Mouse (Mus musculus): ENCODE results near the gene Naip2.

- TF ChIP-seq CTCF (IDR thresholded peaks at IDR 0.05; ENCODE audit: low read depth), result peak; percentile 76
- no peak for TF ChIP-seq EP300 (optimal IDR thresholded peaks at IDR 0.05)
Measured at GRCm38 (mm10) chr13:100112218-100112972, 89.5 kb downstream of the Naip2 start.

Data from stomach, postnatal 0 days (tissue).